Mouse (Mus musculus) liver, adult (tissue): ENCODE data around the gene Chrm3.

Source experiments
- GATA4 ChIP-seq: IDR thresholded peaks from 2 replicates; pipeline ENCODE4 v1.6.1; 2014; ENCODE audit warnings: mild to moderate bottlenecking, low read length; ENCODE audit not compliant: insufficient replicate concordance

Chrm3 gene

DNA sequence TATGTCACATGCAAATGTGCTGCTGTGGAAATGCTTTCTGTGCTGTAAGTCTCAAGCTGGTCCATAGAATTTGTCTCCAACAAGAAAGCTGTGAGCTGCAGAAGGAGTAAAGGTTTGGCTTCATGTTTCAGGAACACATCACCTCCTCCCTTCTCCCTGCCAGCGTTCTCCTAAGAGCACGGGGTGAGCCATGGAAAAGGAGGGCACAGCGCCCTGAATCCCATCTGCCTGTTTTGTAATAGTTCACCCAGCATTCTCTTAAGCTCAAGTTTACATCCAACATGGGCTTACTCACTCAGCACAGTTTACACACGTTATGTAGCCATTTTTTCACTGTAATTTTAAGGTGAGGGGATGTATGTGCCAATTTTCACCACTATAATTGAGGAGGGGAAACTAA lies 220.1 kb downstream of the Chrm3 start:
- no peak for TF ChIP-seq GATA4

DNA sequence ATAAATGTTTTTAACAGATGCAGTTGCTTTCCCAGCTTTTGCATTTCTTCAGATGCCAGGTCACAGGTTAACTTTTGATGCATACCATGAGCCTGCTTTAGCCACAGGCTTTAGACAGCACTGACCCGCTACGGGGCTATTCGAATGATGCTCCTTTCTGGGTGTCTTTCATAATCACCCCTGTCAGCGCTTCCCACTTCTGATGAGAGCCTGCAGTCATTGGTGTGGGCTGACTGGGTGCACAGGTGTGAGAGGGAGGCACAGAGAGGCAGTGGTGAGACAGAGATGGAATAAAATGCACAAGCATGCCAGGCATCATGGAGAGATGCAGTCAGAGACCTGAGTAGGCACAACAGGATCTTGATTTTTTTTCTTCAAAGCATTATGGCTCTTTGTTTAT lies 221.8 kb downstream of the Chrm3 start:
- TF ChIP-seq GATA4: no peak

DNA sequence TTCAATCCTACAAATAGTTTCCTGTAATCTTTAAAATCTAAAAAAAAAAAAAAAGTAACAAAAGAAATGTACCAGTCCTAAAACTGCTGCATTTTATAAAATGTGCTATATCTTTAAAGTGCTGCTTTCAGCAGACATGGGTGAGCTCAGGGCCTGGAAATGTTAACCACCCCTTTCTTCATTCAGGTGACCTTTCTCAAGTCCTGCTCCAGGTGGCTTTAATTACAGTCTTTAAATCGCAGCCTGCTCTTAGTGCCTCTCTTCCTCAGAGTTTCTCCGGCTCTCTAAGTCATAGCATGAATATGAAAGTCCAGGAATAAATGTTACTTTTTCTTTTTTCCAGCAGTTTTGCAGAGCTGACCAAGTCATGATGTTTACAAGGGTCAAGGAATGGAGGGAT lies 229.6 kb downstream of the Chrm3 start:
- no peak for TF ChIP-seq GATA4

DNA sequence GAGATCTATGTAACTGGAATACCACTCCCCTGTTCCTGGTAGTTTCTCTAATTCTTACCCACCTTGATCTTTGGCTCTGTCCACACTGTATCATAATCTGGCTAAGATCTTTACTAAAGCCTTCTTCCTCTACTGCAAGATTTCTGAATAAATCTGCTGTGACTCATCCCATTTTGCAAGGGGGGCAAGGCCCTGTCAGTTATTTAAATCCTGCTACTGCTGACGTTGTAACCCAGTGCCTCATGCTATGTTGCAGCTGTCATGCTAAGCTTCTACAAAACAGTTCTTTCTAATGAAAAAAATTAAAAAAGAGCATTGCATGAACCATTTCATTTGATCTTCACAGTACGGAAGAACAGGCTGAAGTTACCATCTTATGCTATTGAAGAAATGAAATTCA lies 248.4 kb downstream of the Chrm3 start:
- no peak for TF ChIP-seq GATA4

DNA sequence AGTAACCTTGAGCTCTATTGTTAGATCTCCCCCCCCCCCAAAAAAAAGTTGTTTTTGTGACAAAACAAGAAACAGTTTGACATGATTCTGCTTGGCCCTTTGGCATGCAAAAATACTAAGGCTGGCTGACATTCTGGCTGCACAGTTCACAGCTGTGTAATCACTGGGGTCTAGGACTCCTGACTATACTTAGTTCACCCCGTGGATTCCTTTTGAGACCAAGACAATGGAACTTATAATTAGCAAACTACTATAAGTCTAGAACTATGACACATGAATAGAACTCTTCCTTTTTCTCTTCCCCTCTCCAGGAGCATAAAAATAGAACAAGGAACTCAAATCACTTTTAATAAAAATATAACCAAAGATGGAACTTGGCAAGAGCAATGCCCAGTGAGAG lies 251.1 kb downstream of the Chrm3 start:
- no peak for TF ChIP-seq GATA4

DNA sequence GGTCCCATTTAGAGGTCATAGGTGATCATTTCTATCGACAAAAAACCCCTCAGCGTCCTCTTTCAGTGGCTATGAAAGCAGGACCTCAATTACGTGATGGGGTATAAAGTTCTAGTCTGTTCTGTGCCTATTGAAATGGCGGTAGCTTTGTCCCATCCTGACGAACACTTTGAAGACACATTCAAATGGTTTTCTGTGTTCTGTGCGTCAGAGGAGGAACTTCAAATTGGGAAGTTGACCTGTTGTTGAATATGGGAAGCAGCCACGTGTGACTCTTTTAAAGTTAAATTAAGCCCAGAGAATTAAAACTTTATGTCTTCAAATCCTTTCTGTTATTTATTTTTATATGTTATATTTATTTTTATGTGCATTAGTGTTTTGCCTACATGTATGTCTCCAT lies 253.3 kb downstream of the Chrm3 start:
- no peak for TF ChIP-seq GATA4

DNA sequence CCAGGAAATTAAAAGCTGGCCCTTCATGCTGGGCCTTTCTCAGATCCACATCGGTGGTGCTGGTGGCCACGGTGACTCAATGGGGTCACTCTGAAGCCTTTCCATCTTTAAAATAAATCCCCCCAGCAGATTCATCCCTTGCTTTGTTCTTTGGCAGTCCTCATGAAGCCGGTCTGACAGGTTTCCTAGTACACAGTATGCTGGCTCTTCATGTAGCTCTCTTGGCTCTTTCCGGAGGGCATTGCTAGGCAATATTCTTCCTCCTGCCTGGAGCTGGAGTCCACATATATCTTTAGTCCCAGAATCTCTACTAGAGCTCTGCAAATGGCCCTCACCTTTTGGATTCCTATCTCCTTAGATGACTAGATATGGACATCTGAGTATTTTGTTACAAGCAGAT lies 269.9 kb downstream of the Chrm3 start:
- TF ChIP-seq GATA4: no peak

DNA sequence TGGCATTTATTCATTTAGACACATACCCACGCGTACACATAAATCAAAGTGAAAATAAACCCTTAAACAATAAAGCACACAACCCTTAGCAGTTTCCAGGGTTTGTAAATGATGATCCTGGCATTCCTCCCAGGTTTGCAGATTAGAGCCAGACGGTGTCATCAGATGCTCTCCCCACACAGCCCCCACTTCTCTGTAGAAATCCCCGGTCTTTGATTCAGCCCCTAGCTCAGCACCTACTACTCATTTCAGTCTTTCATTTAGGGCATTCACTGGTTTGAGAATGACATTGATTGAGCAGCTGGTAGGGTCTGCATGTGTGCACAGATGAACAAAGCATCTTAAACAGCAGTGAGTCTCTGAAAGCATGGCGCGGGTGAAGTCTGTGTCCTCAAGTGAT lies 274.3 kb downstream of the Chrm3 start:
- TF ChIP-seq GATA4: no peak

DNA sequence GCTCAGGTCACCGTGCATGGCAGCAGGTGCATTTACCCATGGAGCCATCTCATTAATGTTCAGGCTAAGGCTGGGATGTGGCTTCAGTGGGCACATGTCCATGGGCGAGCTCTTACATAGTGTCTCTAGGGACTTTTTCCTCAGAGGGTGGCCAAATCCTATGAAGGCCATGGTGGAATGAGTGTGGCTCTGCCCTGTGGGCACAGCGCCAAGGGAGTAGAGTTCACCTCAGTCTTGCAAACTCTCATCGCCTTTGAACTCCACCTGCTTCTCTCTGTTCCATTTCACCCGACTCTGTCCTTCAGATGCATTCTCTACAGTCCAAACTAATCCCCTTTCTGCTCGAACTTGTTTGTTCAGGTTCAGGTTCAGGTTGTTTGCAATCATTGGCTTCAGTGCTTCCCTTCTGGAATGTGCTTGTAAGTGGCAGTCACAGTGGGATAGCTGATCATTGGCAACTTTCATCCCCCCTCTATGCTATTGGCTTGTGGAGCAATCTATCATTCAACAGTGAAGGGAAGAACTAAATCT lies 278.7 kb downstream of the Chrm3 start:
- no peak for TF ChIP-seq GATA4

DNA sequence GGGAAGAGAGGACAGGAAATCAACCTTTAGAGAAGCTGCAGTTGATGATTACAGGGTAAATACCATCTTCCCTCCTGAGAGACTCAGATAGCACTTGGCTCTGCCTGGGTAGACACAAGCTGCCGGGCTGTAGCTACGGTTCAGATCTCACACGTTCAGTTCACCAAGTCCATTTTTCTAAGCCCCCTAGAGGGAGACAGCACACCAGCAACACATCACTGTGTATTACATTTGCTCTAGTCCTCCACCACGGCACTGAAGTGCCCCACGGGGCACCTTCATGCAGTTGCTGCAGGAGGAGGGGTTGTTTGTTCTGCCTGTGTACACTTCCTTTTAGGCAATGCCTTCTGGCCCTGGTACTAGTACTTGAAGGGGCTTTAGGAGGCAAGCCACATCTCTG lies 289.5 kb downstream of the Chrm3 start:
- TF ChIP-seq GATA4: no peak

DNA sequence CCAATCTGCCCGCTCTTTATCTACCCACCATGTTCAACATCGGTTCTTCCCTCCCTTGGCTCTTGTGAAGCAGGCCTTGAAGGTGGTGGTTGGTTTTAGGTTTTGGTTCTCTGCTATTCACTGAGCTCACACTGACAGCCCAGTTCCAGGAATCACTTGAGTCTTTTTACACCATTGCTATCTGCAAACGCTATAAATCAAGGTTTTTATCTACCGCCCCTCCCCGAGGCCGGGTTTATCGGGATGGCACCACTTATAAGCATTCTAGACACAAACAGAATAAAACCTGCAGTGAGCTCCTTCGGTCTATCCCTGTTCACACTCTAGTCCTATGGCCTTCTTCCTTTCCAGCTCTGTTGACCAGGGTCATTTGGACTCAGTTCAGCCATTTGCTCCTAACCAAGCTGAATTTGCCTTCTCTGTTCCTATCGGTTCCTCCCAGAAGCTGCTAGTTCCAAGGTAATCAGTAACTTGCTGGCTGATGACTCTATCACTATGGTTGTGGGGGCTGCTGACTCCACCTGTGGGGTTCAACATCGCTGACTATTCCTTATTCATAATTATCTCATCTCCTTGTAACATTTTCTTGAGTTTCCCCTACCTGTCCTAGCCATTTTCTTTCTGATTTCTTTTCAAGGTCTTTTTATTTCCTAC lies 291.6 kb downstream of the Chrm3 start:
- no peak for TF ChIP-seq GATA4

DNA sequence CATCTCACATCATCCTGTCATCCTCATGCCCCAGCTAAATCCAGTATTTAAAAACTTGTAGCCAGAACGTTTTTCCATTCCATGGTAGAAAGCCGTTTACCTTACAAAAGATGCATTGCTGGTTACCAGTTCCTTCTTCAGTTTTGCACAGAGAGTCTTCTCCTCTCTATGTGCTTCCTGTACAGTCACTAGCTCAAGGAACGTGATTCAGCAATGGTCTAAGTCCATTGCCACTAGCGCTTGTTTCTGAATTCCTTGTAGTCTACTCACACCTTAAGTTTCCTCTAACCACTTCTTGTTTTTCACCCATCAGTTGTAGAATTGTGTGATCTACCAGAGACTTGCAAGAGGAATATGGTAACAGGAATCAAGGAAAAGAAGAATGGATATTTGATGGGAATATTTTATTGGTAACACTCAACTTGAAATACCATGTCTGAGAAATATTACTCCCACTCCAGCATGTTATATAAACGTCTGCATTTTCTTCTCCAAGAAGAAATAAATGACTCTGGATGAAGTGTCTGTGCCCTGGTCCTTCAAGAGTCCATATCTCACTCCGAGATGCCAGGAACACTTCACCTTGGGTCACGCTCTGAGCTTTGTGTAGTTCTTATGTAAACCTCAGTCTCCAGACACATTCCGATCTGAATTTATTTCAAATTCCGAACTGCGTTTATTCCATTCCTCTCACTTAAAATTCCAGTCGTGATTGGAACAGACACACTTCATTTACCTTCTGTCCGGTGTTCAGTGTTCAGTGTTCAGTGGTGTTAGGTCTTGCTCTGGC lies 293.6 kb downstream of the Chrm3 start:
- no peak for TF ChIP-seq GATA4

DNA sequence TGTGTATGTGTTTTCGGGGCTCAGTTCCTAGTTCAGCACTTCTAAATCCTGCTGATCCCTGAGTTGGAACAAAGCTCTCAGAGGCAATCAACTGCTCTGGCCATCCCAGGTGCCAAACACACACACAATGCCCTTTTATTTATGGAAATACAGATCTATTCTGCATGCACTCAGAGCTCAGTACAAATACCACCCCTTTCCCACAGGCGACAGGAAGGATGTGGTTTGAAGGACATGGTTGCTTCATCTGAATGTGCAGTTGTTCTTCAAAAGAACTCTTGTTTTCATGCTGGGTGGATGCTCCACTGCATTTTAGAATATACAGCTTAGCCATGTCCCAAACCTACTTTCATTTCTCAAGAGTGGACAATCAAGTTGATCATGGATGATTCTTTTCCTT lies 294.9 kb downstream of the Chrm3 start:
- no peak for TF ChIP-seq GATA4

DNA sequence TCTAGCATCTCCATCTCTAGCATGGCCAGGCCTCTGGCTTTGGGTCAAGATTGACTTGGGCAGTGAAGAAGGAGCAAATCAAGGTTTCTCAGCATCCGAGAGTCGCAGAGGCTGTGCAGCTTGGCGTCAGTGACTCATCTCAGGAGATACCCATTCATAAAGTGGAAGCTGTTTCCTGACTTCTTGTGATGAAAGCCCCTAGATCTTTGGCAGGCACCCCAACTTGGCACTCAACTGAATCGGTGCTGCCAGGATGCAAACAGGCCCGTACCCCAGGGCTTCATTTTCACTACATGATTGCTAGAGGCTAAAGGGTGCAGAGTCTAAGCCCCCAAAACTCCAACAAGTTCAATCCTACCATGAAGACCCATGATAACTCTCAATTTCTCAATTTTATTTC lies 298.0 kb downstream of the Chrm3 start:
- TF ChIP-seq GATA4: no peak

DNA sequence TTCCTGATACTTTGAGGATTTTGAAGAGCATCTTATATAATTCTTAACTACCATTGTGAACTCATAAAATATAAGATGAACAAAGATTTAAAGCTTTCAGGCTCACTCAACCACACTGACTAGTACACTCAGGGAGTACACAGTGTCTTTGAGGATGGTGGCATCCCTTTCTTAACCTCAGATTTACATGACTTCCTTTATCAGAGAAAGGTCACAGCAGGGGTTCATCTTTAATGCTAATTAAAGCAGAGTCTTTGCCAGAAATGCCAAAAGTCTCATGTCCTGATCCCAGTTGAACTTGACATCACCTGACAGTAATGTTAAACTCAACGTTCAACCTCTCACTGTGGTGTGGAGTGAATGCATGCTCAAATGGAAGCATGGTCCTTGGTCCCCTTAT lies 301.7 kb downstream of the Chrm3 start:
- no peak for TF ChIP-seq GATA4

DNA sequence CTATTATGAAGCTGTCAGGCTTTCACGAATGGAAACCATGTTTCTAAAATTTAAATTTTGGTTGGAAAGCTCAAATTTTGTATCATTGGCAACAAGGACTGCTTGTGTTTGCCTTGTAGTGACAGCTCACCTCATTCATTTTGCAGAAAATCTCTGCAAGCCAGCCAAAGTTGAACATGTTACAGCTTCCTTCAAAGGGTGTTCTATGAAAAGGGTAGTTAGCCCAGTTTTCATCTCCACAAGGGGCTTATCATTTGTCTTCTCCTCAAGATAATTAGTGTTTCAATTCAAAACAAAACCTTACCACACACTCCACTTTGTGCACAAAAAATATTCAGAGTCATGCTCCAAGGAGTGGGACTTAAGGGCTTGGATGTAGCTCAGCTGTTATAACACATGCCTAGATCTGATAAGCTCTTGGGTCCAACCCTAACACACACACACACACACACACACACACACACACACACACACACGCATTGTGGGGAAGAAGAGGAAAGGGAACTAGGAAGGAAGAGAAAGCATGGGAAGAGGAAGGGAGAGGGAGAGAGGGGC lies 302.9 kb downstream of the Chrm3 start:
- no peak for TF ChIP-seq GATA4

DNA sequence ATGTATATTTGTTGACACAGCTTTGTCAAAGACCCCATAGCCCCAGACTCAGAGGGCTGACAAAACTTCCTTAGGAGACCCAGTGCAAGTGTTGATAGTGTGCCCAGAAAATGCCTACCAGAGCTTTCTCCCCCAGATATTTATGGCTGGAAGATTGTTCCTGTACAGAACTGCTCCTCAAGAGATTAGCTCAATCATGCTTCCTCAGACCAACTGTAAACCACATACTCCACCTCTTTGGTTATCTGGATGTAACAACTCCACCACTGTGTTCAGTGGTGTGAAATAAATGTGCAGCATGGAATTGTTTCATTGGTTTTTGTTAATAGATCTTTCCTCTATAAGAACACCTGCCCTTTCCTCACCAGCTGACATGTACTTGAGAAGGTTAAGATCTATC lies 306.6 kb downstream of the Chrm3 start:
- no peak for TF ChIP-seq GATA4

DNA sequence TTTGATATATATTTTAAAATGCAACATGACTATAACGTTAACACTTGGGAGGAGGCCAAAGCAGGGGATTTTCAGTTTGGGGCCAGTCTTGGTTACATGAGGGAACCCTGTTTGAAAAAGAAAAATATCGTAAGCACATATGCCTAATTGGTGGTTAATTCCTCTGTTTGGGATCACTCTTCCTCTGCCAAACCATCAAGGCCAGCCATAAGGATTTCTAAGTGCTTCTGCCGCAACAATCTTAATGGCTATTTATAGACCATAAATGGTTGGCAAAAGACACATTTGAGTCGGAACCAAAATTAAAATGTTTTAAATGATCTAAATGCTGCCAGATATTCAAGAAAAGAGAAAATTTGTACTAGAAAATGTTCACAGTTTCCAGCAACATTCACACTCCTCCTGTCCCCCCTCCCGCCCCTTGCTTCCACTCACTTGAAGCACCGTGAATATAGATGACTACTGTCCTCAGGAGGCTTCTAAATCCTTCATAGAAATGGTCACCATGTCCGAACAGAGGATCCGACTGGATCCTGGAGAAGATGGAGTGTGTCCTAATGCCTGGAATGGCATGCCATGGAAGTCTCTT lies 307.3 kb downstream of the Chrm3 start:
- no peak for TF ChIP-seq GATA4
